Mouse (Mus musculus) embryonic fibroblast, embryonic 13.5 days (primary cell): ENCODE measurements at regions not wholly inside any gene's neighbourhood (a gene's known extent, or its start where the extent isn't known, plus 50 kb on each side); places are given as distances from the start of the nearest gene placed in this dataset.

ENCODE experiments used
- CTCF ChIP-seq: IDR thresholded peaks from 2 replicates; pipeline ENCODE4 v1.5.1; 2011; ENCODE audit warnings: mild to moderate bottlenecking, control low read depth, low read length, moderate library complexity, borderline replicate concordance; ENCODE audit not compliant: insufficient read depth
- POLR2A ChIP-seq: IDR thresholded peaks from 2 replicates; pipeline ENCODE4 v1.6.1; 2011; ENCODE audit warnings: low read depth, mild to moderate bottlenecking, control low read depth, low read length, moderate library complexity

DNA sequence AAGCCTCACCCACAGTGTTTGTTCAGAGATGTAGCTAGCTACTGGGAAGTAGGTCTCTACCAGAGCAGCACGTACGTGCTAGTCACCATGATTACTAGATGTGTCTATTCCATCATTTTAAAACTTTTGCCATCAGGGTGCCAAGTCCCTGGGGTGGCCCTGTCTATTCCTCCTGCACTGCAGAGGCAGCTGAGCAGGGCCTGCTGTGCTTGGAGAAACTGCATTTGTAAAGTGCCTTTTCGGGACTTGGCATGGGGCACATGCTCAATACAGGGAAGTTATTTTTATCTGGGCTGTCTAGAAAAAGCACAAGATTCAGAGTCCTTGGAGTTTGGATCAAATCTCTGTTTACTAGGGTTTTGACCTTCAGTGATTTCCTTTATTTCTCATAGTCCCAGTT lies 240.6 kb downstream of the 4933412E24Rik start:
- TF ChIP-seq CTCF (no peak), POLR2A (no peak)
